Mouse (Mus musculus) liver, postnatal 0 days (tissue): ENCODE measurements around the gene Arsa. TPM values are rescaled to one million over a fixed set of nuclear protein-coding genes. Genes with fewer than 3 reads are reported as not detected.

ENCODE experiments used
- ATAC-seq: fragments of 200-750 bp; cut with Nextera tagmentation; 2 replicates; pipeline ENCODE4 v1.8.0; 2017; ENCODE audit warnings: mild to moderate bottlenecking, moderate library complexity
- DNase-seq: peaks from one replicate; pipeline ENCODE4 v3.0.0-alpha.2; 2016
- H3K27ac ChIP-seq: fragments of 300-500 bp; sonication (generic); 2 replicates; pipeline ENCODE4 v1.5.1; 2014; ENCODE audit warnings: antibody characterized with exemption, moderate library complexity, mild to moderate bottlenecking, low read depth
- H3K27me3 ChIP-seq: fragments of 300-500 bp; sonication (generic); 2 replicates; pipeline ENCODE4 v1.6.1; 2014; ENCODE audit warnings: low read length, control low read depth, mixed read lengths; ENCODE audit not compliant: insufficient read depth
- H3K36me3 ChIP-seq: fragments of 300-500 bp; sonication (generic); replicated peaks from 2 replicates; pipeline ENCODE4 v1.6.1; 2014; ENCODE audit warnings: mild to moderate bottlenecking, control low read depth, low read length, moderate library complexity, mixed read lengths; ENCODE audit not compliant: insufficient read depth
- H3K4me1 ChIP-seq: fragments of 300-500 bp; sonication (generic); 2 replicates; pipeline ENCODE4 v1.6.1; 2014; ENCODE audit warnings: antibody characterized with exemption, mild to moderate bottlenecking, control low read depth; ENCODE audit not compliant: insufficient read depth
- H3K4me2 ChIP-seq: fragments of 300-500 bp; sonication (generic); 2 replicates; pipeline ENCODE4 v1.6.1; 2014; ENCODE audit warnings: low read depth, mild to moderate bottlenecking, low read length, moderate library complexity, mixed read lengths
- H3K4me3 ChIP-seq: fragments of 300-500 bp; sonication (generic); 2 replicates; pipeline ENCODE4 v1.5.1; 2014; ENCODE audit warnings: low read depth, low read length
- H3K9ac ChIP-seq: fragments of 300-500 bp; sonication (generic); replicated peaks from 2 replicates; pipeline ENCODE4 v1.6.1; 2014; ENCODE audit warnings: mild to moderate bottlenecking, moderate library complexity
- H3K9me3 ChIP-seq: fragments of 300-500 bp; sonication (generic); 2 replicates; pipeline ENCODE4 v1.6.1; 2016; ENCODE audit warnings: mild to moderate bottlenecking, control low read depth, low read length, mixed read lengths
- CTCF ChIP-seq: sonication (generic); IDR thresholded peaks from 2 replicates; pipeline ENCODE4 v1.5.1; 2016; ENCODE audit warnings: antibody characterized with exemption, low read depth
- EP300 ChIP-seq: IDR thresholded peaks from 2 replicates; pipeline ENCODE4 v1.6.1; 2016; ENCODE audit warnings: antibody characterized with exemption, low read depth, mild to moderate bottlenecking
- WGBS: fragments of 180-500 bp; shearing (Covaris S2); extraction: QIAGEN DNeasy Blood & Tissue Kit; methylation state at CpG from one replicate; pipeline ENCODE4 v1.1.7; 2014; ENCODE audit not compliant: insufficient replicate concordance; 5-methylcytosine and 5-hydroxymethylcytosine counted together
- polyA plus RNA-seq: library from polyadenylated mRNA; unstranded; fragments of >200 nt; fragmentation: Nextera tagmentation; extraction: Ambion mirVana; gene quantifications from 2 replicates; pipeline ENCODE4 v1.2.1, GENCODE M21; 2015

Arsa gene
- 4.7 and 5.5 TPM in 2 replicates for polyA plus RNA-seq

GRCm38 (mm10) chr15:89477091-89477491 lies at the start of gene Arsa:
Gene Arsa (minus strand): TSS chr15:89477425.
- WGBS, result 39% methylated on average over 9 of the region's 9 CpGs
- DNase-seq, result no peak

GRCm38 (mm10) chr15:89526776-89527325 lies 49.6 kb upstream of the Arsa start:
- Histone ChIP-seq H3K4me1 (no peaks in the 10 kb centered on the region), H3K4me2 (no peak overlapping the region), H3K27ac (no peak overlapping the region), H3K9ac (no peak overlapping the region), H3K4me3 (no peak overlapping the region), H3K36me3 (no peaks in the 10 kb centered on the region), H3K9me3 (no peaks in the 10 kb centered on the region), H3K27me3 (peaks cover 19% of the 10 kb centered on the region)
- 87% methylated on average over 19 of the region's 19 CpGs for WGBS
- TF ChIP-seq EP300, result no peak
- no peak for ATAC-seq
- no peak for DNase-seq

More at GRCm38 (mm10) chr15:89477091-89477491, at the start of gene Arsa:
- H3K36me3 ChIP-seq, result no peaks in the 10 kb centered on the region
- ATAC-seq, result no peak
- peaks cover 18% of the 10 kb centered on the region for H3K4me1 ChIP-seq
- H3K4me2 ChIP-seq, result peak within 1 kb of the TSS; percentile 84
- H3K27ac ChIP-seq, result peak within 1 kb of the TSS; percentile 66
- H3K4me3 ChIP-seq, result peak within 1 kb of the TSS; percentile 59
- no peak for TF ChIP-seq CTCF
- H3K9me3 ChIP-seq, result no peaks in the 10 kb centered on the region
- no peaks in the 10 kb centered on the region for H3K27me3 ChIP-seq
- H3K9ac ChIP-seq, result peak within 1 kb of the TSS; percentile 66

- H3K9ac ChIP-seq, result no peak overlapping the region
- H3K4me1 ChIP-seq, result no peaks in the 10 kb centered on the region
- no peak for DNase-seq
- ATAC-seq, result no peak
- no peaks in the 10 kb centered on the region for H3K9me3 ChIP-seq
- no peak overlapping the region for H3K4me2 ChIP-seq
- 52% methylated on average over 7 of the region's 7 CpGs for WGBS
- no peak overlapping the region for H3K4me3 ChIP-seq
- no peaks in the 10 kb centered on the region for H3K36me3 ChIP-seq
- H3K27ac ChIP-seq, result no peak overlapping the region
- peaks cover 19% of the 10 kb centered on the region for H3K27me3 ChIP-seq
- TF ChIP-seq CTCF, result no peak
These were observed 48.7 kb upstream of the Arsa start for GRCm38 (mm10) chr15:89525896-89526295.

- Histone ChIP-seq H3K4me1 (no peaks in the 10 kb centered on the region), H3K4me2 (no peak overlapping the region), H3K36me3 (no peaks in the 10 kb centered on the region), H3K27ac (no peak overlapping the region), H3K4me3 (no peak overlapping the region), H3K9me3 (no peaks in the 10 kb centered on the region), H3K27me3 (peaks cover 19% of the 10 kb centered on the region), H3K9ac (no peak overlapping the region)
- DNase-seq, result no peak
- WGBS, result 81% methylated on average over 8 of the region's 8 CpGs
- no peak for ATAC-seq
- TF ChIP-seq EP300 (no peak), CTCF (no peak)
These were observed 48.2 kb upstream of the Arsa start for GRCm38 (mm10) chr15:89525464-89525863.

GRCm38 (mm10) chr15:89524611-89525415 lies 47.6 kb upstream of the Arsa start:
- Histone ChIP-seq H3K4me3 (no peak overlapping the region), H3K36me3 (no peaks in the 10 kb centered on the region)
- TF ChIP-seq CTCF, result no peak
- no peak for TF ChIP-seq EP300

GRCm38 (mm10) chr15:89524001-89524571 lies 46.9 kb upstream of the Arsa start:
- ATAC-seq, result no peak
- Histone ChIP-seq H3K4me1 (no peaks in the 10 kb centered on the region), H3K27ac (no peak overlapping the region), H3K4me2 (peak overlapping the region; percentile 59), H3K9ac (no peak overlapping the region), H3K36me3 (no peaks in the 10 kb centered on the region), H3K4me3 (peak overlapping the region; percentile 30; the same call in 1 of the 2 replicates), H3K9me3 (no peaks in the 10 kb centered on the region), H3K27me3 (peaks cover 19% of the 10 kb centered on the region)
- no peak for DNase-seq
- 67% methylated on average over 42 of the region's 52 CpGs for whole genome bisulfite sequencing
- TF ChIP-seq CTCF (no peak), EP300 (no peak)

More at GRCm38 (mm10) chr15:89524611-89525415, 47.6 kb upstream of the Arsa start:
- Histone ChIP-seq H3K27me3 (peaks cover 19% of the 10 kb centered on the region), H3K9me3 (no peaks in the 10 kb centered on the region), H3K27ac (no peak overlapping the region), H3K4me2 (no peak overlapping the region), H3K4me1 (no peaks in the 10 kb centered on the region), H3K9ac (no peak overlapping the region)
- ATAC-seq (no peak), DNase-seq (no peak)
- WGBS, result 76% methylated on average over 8 of the region's 8 CpGs
